Mouse (Mus musculus) neutrophil, adult 5-6 weeks (primary cell): ENCODE results near the gene Mtfr2. TPM values are rescaled to one million over a fixed set of nuclear protein-coding genes. Genes with fewer than 3 reads are reported as not detected.

ENCODE experiments used
- ATAC-seq: fragments of 151-379, 151-347 bp; 2 replicates; pipeline ENCODE4 v1.8.0; 2017; ENCODE audit warnings: mild to moderate bottlenecking, moderate TSS enrichment; ENCODE audit not compliant: insufficient number of reproducible peaks, poor library complexity, low FRiP score, severe bottlenecking; ENCODE audit errors: extremely low read depth
- total RNA-seq: library from RNA; stranded (forward); fragments of 200-1000 nt; gene quantifications from 2 replicates; pipeline ENCODE4 v1.2.3, GENCODE M21; 2017

The Mtfr2 gene
- total RNA-seq, 1 experiment from 2014 or later, result 0.81 TPM

GRCm38 (mm10) chr10:20362450-20363118 is 15.0 kb downstream of the Mtfr2 start:
- ATAC-seq, result no peak

GRCm38 (mm10) chr10:20372046-20372445 is 24.5 kb downstream of the Mtfr2 start:
- no peak for ATAC-seq

- ATAC-seq, result no peak
These were observed 30.1 kb downstream of the Mtfr2 start for GRCm38 (mm10) chr10:20377621-20378020.

GRCm38 (mm10) chr10:20379071-20379735 is 31.6 kb downstream of the Mtfr2 start:
- ATAC-seq, result no peak

- no peak for ATAC-seq
These were observed 33.2 kb downstream of the Mtfr2 start for GRCm38 (mm10) chr10:20380798-20381197.

GRCm38 (mm10) chr10:20381352-20381751 is 33.8 kb downstream of the Mtfr2 start:
- no peak for ATAC-seq

GRCm38 (mm10) chr10:20382807-20383419 is 35.3 kb downstream of the Mtfr2 start:
- no peak for ATAC-seq

- no peak for ATAC-seq
These were observed 43.0 kb downstream of the Mtfr2 start for GRCm38 (mm10) chr10:20390568-20390967.

GRCm38 (mm10) chr10:20394815-20395214 is 47.2 kb downstream of the Mtfr2 start:
- no peak for ATAC-seq

GRCm38 (mm10) chr10:20395778-20396177 is 48.2 kb downstream of the Mtfr2 start:
- peak; percentile 85 for ATAC-seq

- ATAC-seq, result peak; percentile 66
These were observed 50.7 kb downstream of the Mtfr2 start for GRCm38 (mm10) chr10:20398224-20398623.

GRCm38 (mm10) chr10:20398641-20399390 is 51.2 kb downstream of the Mtfr2 start:
- no peak for ATAC-seq

GRCm38 (mm10) chr10:20400406-20400805 is 52.8 kb downstream of the Mtfr2 start:
- no peak for ATAC-seq

GRCm38 (mm10) chr10:20402941-20403340 is 55.4 kb downstream of the Mtfr2 start:
- ATAC-seq, result no peak

GRCm38 (mm10) chr10:20405471-20405870 is 57.9 kb downstream of the Mtfr2 start:
- 0 out of 2 replicates have a peak, but pooled peaks have one; percentile 23 for ATAC-seq

GRCm38 (mm10) chr10:20408336-20408735 is 60.8 kb downstream of the Mtfr2 start:
- no peak for ATAC-seq

- ATAC-seq, result no peak
These were observed 61.6 kb downstream of the Mtfr2 start for GRCm38 (mm10) chr10:20409181-20409580.
